Mouse (Mus musculus): Measurements from ENCODE around the gene Trim34a. TPM values are rescaled to one million over a fixed set of nuclear protein-coding genes. Genes with fewer than 3 reads are reported as not detected.

Gene Trim34a
- 0.17 and 1.5 TPM in 2 replicates for polyA plus RNA-seq (2012; rRNA removed)

GRCm38 (mm10) chr7:104244287-104245181, at the start of gene Trim34a:
Trim34a (plus strand) TSS chr7:104244457.

GRCm38 (mm10) chr7:104195885-104196284, 48.4 kb upstream of the Trim34a start, which contains the start of gene Olfr649:
Olfr649 (minus strand) TSS chr7:104195985.

GRCm38 (mm10) chr7:104218701-104219569, 25.3 kb upstream of the Trim34a start, which contains the start of gene Trim6:
Trim6 (plus strand) TSS chr7:104218793.

GRCm38 (mm10) chr7:104287576-104288443, 43.6 kb downstream of the Trim34a start, which contains the start of gene Trim5:
Trim5 (minus strand) TSS chr7:104288094.

Other genes starting within 250 kb of the Trim34a start
- not detected in 2 replicates for gene Olfr638, start 245.7 kb upstream of the Trim34a start, polyA plus RNA-seq (2012; rRNA removed)
- not detected in 2 replicates for gene Olfr639, start 227.2 kb upstream of the Trim34a start, polyA plus RNA-seq (2012; rRNA removed)
- gene Olfr640, start 218.9 kb upstream of the Trim34a start, polyA plus RNA-seq (2012; rRNA removed): not detected in 2 replicates
- gene Olfr641, start 209.0 kb upstream of the Trim34a start, polyA plus RNA-seq (2012; rRNA removed): not detected in 2 replicates
- not detected in 2 replicates for gene Olfr642, start 191.8 kb upstream of the Trim34a start, polyA plus RNA-seq (2012; rRNA removed)
- not detected in 2 replicates for gene 4930516K23Rik, start 183.0 kb upstream of the Trim34a start, polyA plus RNA-seq (2012; rRNA removed)
- gene Olfr644, start 172.6 kb upstream of the Trim34a start, polyA plus RNA-seq (2012; rRNA removed): not detected in 2 replicates
- gene Olfr645, start 159.0 kb upstream of the Trim34a start, polyA plus RNA-seq (2012; rRNA removed): not detected in 2 replicates
- not detected in 2 replicates for gene Olfr646, start 139.6 kb upstream of the Trim34a start, polyA plus RNA-seq (2012; rRNA removed)
- not detected in 2 replicates for gene Ubqln5, start 114.6 kb upstream of the Trim34a start, polyA plus RNA-seq (2012; rRNA removed)
- gene Olfr643, start 107.1 kb upstream of the Trim34a start, polyA plus RNA-seq (2012; rRNA removed): not detected in 2 replicates
- gene Ubqln3, start 101.2 kb upstream of the Trim34a start, polyA plus RNA-seq (2012; rRNA removed): not detected in 2 replicates
- gene Ubqlnl, start 93.9 kb upstream of the Trim34a start, polyA plus RNA-seq (2012; rRNA removed): not detected in 2 replicates
- gene Olfm5, start 79.6 kb upstream of the Trim34a start, polyA plus RNA-seq (2012; rRNA removed): not detected in 2 replicates
- gene Olfr648, start 61.1 kb upstream of the Trim34a start, polyA plus RNA-seq (2012; rRNA removed): 0.03 and 0.05 TPM in 2 replicates
- gene Olfr649, start 48.5 kb upstream of the Trim34a start, polyA plus RNA-seq (2012; rRNA removed): not detected in 2 replicates
- 0.79 and 0.81 TPM in 2 replicates for gene Trim6, start 25.7 kb upstream of the Trim34a start, polyA plus RNA-seq (2012; rRNA removed)
- gene Trim5, start 43.6 kb downstream of the Trim34a start, polyA plus RNA-seq (2012; rRNA removed): 0.10 TPM in 2 replicates
- 0.16 and 0.85 TPM in 2 replicates for gene Trim12a, start 71.0 kb downstream of the Trim34a start, polyA plus RNA-seq (2012; rRNA removed)
- 0.55 TPM in 1 of 2 replicates, not detected in the other for gene Trim34b, start 85.0 kb downstream of the Trim34a start, polyA plus RNA-seq (2012; rRNA removed)
- 0.55 TPM in 2 replicates for gene Trim12c, start 108.9 kb downstream of the Trim34a start, polyA plus RNA-seq (2012; rRNA removed)
- 0.03 TPM in 1 of 2 replicates, not detected in the other for gene Trim30b, start 125.4 kb downstream of the Trim34a start, polyA plus RNA-seq (2012; rRNA removed)
- not detected in 2 replicates for gene Trim30c, start 156.4 kb downstream of the Trim34a start, polyA plus RNA-seq (2012; rRNA removed)
- 0.09 and 0.32 TPM in 2 replicates for gene Trim30a, start 220.7 kb downstream of the Trim34a start, polyA plus RNA-seq (2012; rRNA removed)

All from stomach, adult 2 months (tissue).